Mouse (Mus musculus) forebrain, embryonic 14.5 days (tissue): ENCODE measurements around the gene Pitpnm1. TPM values are rescaled to one million over a fixed set of nuclear protein-coding genes. Genes with fewer than 3 reads are reported as not detected.

Source experiments
- ATAC-seq: fragments of 200-750 bp; cut with Nextera tagmentation; 2 replicates; pipeline ENCODE4 v1.8.0; 2017; ENCODE audit warnings: mild to moderate bottlenecking, moderate library complexity
- DNase-seq: peaks from one replicate; pipeline ENCODE4 v3.0.0-alpha.2; 2015; ENCODE audit warnings: low spot score
- H3K27ac ChIP-seq: fragments of 300-500 bp; sonication (generic); 2 replicates; pipeline ENCODE4 v1.5.1; 2014; ENCODE audit warnings: low read depth, mild to moderate bottlenecking, control low read depth, low read length, moderate library complexity
- H3K27me3 ChIP-seq: fragments of 300-500 bp; sonication (generic); replicated peaks from 2 replicates; pipeline ENCODE4 v1.6.1; 2014; ENCODE audit warnings: low read length, control low read depth, mixed read lengths; ENCODE audit not compliant: control insufficient read depth, insufficient read depth
- H3K36me3 ChIP-seq: fragments of 300-500 bp; sonication (generic); 2 replicates; pipeline ENCODE4 v1.6.1; 2014; ENCODE audit warnings: low read length, control low read depth; ENCODE audit not compliant: control insufficient read depth, insufficient read depth
- H3K4me1 ChIP-seq: fragments of 300-500 bp; sonication (generic); 2 replicates; pipeline ENCODE4 v1.6.1; 2014; ENCODE audit warnings: antibody characterized with exemption, low read length, control low read depth; ENCODE audit not compliant: control insufficient read depth, insufficient read depth
- H3K4me2 ChIP-seq: fragments of 300-500 bp; sonication (generic); 2 replicates; pipeline ENCODE4 v1.6.1; 2014; ENCODE audit warnings: mild to moderate bottlenecking, control low read depth, low read length
- H3K4me3 ChIP-seq: fragments of 300-500 bp; sonication (generic); 2 replicates; pipeline ENCODE4 v1.5.1; 2014; ENCODE audit warnings: low read depth, low read length, control low read depth
- H3K9ac ChIP-seq: fragments of 300-500 bp; sonication (generic); 2 replicates; pipeline ENCODE4 v1.6.1; 2014; ENCODE audit warnings: mild to moderate bottlenecking, low read length, control low read depth, moderate library complexity
- H3K9me3 ChIP-seq: fragments of 300-500 bp; sonication (generic); replicated peaks from 2 replicates; pipeline ENCODE4 v1.6.1; 2016; ENCODE audit warnings: low read length, control low read depth, mixed read lengths; ENCODE audit not compliant: control insufficient read depth
- WGBS: fragments of 180-500 bp; shearing (Covaris S2); extraction: QIAGEN DNeasy Blood & Tissue Kit; methylation state at CpG from one replicate; pipeline ENCODE4 v1.1.7; 2014; 5-methylcytosine and 5-hydroxymethylcytosine counted together
- polyA plus RNA-seq: library from polyadenylated mRNA; unstranded; fragments of >200 nt; fragmentation: Nextera tagmentation; extraction: Ambion mirVana; gene quantifications from 2 replicates; pipeline ENCODE4 v1.2.1, GENCODE M21; 2014

Gene Pitpnm1
- polyA plus RNA-seq, 1 experiment from 2014 or later: 29.1 TPM

GRCm38 (mm10) chr19:4149283-4149682 lies 49.5 kb downstream of the Pitpnm1 start:
- Histone ChIP-seq H3K4me1 (peaks cover 10% of the 10 kb centered on the region), H3K36me3 (peaks cover 32% of the 10 kb centered on the region), H3K9ac (peak overlapping the region; percentile 74), H3K4me2 (peak overlapping the region; percentile 79), H3K27me3 (no peaks in the 10 kb centered on the region), H3K4me3 (peak overlapping the region; percentile 57), H3K27ac (no peak overlapping the region), H3K9me3 (no peaks in the 10 kb centered on the region)
- 93% methylated on average over 11 of the region's 11 CpGs for WGBS
- ATAC-seq: no peak
- no peak for DNase-seq

DNA sequence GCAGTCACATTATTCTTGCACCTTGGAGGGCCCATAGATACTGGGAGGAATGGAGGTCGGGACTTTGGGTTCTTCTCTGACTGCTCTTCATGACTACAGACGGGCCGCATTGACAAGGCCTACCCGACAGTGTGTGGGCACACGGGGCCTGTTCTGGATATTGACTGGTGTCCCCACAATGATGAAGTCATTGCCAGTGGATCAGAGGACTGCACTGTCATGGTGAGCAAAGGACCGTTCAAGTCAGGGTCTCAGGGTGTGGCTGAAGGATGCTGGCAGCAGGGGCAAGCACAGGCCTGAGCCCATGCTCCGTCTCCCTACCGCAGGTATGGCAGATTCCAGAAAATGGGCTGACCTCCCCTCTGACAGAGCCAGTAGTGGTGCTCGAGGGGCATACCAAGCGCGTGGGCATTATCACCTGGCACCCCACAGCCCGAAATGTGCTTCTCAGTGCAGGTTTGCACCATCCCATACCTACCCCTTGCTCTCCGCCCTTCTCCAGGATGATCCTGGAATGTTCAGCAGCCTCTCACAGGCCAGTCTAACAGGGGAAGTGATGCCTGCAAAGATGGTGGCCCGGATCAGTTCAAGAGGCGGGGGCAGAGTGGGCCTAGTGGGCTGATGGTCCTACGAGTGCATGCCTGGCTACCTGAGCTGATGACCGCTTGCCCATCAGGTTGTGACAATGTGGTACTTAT lies 50.1 kb downstream of the Pitpnm1 start:
- ATAC-seq: no peak
- H3K4me3 ChIP-seq: no peak overlapping the region
- no peak overlapping the region for H3K4me2 ChIP-seq
- no peaks in the 10 kb centered on the region for H3K27me3 ChIP-seq
- H3K9ac ChIP-seq: no peak overlapping the region
- DNase-seq: no peak
- H3K36me3 ChIP-seq: peaks cover 32% of the 10 kb centered on the region
- H3K4me1 ChIP-seq: peaks cover 10% of the 10 kb centered on the region
- no peak overlapping the region for H3K27ac ChIP-seq
- no peaks in the 10 kb centered on the region for H3K9me3 ChIP-seq
- 95% methylated on average over 17 of the region's 17 CpGs for WGBS

DNA sequence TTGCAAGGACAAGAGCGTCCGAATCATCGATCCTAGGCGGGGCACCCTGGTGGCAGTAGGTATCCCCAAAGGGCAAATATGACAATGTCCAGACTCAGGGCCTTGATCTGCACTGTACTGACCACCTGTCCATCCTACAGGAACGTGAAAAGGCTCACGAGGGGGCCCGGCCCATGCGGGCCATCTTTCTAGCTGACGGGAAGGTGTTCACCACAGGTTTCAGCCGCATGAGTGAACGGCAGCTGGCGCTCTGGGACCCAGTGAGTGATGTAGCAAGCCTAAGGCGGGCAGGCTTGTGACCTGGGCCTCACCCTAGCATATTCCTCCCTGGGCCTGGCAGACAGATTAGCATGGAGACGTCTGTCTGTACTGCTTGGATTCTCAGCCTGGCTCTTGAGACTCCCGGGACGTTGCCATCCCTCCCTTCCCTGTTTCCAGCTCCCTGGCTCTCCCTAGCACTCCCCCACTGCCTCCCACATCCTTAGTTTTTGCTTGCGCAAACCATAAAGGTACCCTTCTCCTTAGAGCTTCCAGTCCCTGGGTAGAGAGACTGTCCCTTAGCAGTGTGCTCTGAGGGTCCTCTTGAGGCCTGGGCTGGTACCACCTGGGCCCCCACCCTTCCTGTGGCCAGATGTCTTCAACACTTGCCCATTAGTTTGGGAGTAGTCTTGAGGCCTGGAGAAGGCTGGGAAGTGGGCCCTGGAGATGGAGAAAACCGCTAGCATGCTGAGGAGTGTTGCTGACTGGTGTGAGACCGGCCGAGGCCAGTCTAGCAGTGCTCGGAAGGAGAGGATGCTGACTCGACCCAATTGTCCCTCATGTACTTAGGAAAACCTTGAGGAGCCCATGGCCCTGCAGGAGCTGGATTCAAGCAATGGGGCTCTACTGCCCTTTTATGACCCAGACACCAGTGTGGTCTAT lies 51.0 kb downstream of the Pitpnm1 start:
- H3K9ac ChIP-seq: no peak overlapping the region
- DNase-seq: no peak
- no peak overlapping the region for H3K4me3 ChIP-seq
- H3K4me2 ChIP-seq: no peak overlapping the region
- no peak overlapping the region for H3K27ac ChIP-seq
- no peak for ATAC-seq
- peaks cover 10% of the 10 kb centered on the region for H3K4me1 ChIP-seq
- no peaks in the 10 kb centered on the region for H3K9me3 ChIP-seq
- WGBS: 89% methylated on average over 22 of the region's 22 CpGs
- H3K36me3 ChIP-seq: peaks cover 37% of the 10 kb centered on the region
- H3K27me3 ChIP-seq: no peaks in the 10 kb centered on the region

- Histone ChIP-seq H3K27me3 (no peaks in the 10 kb centered on the region), H3K9ac (no peak overlapping the region), H3K27ac (no peak overlapping the region), H3K4me2 (no peak overlapping the region), H3K36me3 (peaks cover 43% of the 10 kb centered on the region), H3K4me3 (no peak overlapping the region), H3K9me3 (no peaks in the 10 kb centered on the region), H3K4me1 (peaks cover 10% of the 10 kb centered on the region)
- DNase-seq (no peak), ATAC-seq (no peak)
- 83% methylated on average over 5 of the region's 5 CpGs for WGBS
These were observed 51.7 kb downstream of the Pitpnm1 start for GRCm38 (mm10) chr19:4151488-4151860.

- H3K36me3 ChIP-seq: peaks cover 48% of the 10 kb centered on the region
- H3K4me1 ChIP-seq: peaks cover 10% of the 10 kb centered on the region
- H3K9ac ChIP-seq: no peak overlapping the region
- 91% methylated on average over 5 of the region's 5 CpGs for WGBS
- H3K27me3 ChIP-seq: no peaks in the 10 kb centered on the region
- no peak overlapping the region for H3K4me3 ChIP-seq
- no peak overlapping the region for H3K27ac ChIP-seq
- DNase-seq (no peak), ATAC-seq (no peak)
- H3K9me3 ChIP-seq: no peaks in the 10 kb centered on the region
- H3K4me2 ChIP-seq: no peak overlapping the region
These were observed 52.1 kb downstream of the Pitpnm1 start for GRCm38 (mm10) chr19:4151898-4152297.

DNA sequence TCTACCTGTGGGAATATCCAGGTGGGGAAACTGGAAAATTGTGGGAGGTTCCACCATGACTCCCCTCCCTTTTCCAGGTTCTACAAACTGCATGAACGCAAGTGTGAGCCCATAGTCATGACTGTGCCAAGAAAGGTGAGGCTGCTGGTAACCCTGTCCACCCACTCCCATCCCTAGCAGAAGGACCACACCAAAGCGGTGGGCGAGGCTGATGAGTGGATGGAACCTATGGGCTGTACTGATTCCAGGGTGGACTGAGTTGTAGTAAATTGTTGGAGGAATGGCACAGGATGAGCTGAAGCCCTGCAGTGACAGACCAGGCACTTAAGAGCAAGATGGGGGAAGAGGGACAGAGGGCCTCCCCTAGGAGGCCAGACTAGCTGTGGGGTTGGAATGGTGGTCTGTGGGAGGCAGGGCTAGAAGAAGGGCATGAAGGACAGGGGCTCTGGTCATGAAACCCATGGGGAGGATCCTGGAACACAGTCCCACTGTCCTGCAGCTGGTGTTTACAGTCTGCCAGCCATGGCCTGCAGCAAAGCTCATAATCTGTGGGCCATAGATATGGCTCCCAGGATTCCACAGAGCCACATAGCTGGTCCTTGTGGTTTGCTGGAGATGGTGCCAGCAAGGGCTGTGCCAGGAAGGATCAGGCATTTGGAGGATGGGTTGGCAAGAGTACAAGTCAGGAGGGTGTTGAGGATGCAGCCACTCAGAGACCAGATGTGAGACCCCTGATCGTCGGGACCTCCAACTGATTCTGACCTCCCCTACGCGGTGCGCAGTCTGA lies 52.8 kb downstream of the Pitpnm1 start:
- H3K4me1 ChIP-seq: peaks cover 9% of the 10 kb centered on the region
- WGBS: 93% methylated on average over 8 of the region's 8 CpGs
- H3K4me3 ChIP-seq: no peak overlapping the region
- no peak overlapping the region for H3K27ac ChIP-seq
- no peaks in the 10 kb centered on the region for H3K27me3 ChIP-seq
- no peak overlapping the region for H3K4me2 ChIP-seq
- ATAC-seq: no peak
- H3K36me3 ChIP-seq: peaks cover 55% of the 10 kb centered on the region
- DNase-seq: no peak
- no peak overlapping the region for H3K9ac ChIP-seq
- H3K9me3 ChIP-seq: no peaks in the 10 kb centered on the region

GRCm38 (mm10) chr19:4153232-4153654 lies 53.4 kb downstream of the Pitpnm1 start, which contains the start of gene Ptprcap:
Gene Ptprcap (plus strand): TSS chr19:4153604.
- H3K9ac ChIP-seq: no peak within 1 kb of the TSS
- H3K4me3 ChIP-seq: no peak within 1 kb of the TSS
- no peaks in the 10 kb centered on the region for H3K27me3 ChIP-seq
- no peaks in the 10 kb centered on the region for H3K9me3 ChIP-seq
- peaks cover 7% of the 10 kb centered on the region; the same call in 1 of the 2 replicates for H3K4me1 ChIP-seq
- no peak within 1 kb of the TSS for H3K4me2 ChIP-seq
- no peak for DNase-seq
- no peak for ATAC-seq
- peaks cover 61% of the 10 kb centered on the region for H3K36me3 ChIP-seq
- H3K27ac ChIP-seq: no peak within 1 kb of the TSS
- WGBS: 81% methylated on average over 11 of the region's 11 CpGs

DNA sequence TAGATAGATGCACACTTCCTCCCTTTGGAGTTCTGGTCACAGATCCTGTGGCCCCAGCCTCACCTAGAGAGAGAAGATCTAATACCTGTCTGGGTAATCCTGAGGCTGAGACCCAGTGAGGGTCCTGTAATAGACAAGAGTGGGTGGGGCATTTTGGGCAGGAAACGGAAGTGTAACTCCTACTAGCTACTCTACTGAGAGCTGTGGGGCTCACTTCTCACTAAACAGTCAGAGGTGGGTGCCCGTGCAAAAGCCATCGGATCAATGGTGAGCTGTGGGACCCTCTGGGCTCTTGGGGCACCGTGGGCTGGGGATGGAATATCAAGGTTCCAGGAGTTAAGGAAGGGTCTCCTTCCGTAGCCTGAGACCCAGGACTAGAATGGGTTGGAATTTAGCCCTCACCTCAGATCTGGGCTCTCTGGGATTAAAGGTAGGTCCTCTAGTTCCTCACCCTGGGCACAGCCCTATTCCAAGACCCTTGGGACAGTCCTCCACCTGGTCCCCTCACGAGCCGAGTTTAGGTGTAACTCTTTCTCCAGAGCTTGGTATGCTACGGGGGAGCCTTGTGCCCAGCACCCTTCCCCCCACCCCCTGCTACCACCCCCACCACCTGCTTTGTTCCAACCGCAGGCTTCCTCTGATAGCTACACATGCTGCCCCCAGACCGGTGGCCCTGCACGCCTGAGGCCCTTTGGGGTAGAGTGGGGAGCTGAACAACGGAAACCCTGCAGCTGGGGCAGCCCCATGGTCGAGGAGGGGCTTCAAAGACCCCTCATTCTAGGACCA lies 54.8 kb downstream of the Pitpnm1 start:
- H3K27ac ChIP-seq: no peak overlapping the region
- H3K9ac ChIP-seq: no peak overlapping the region
- no peak for ATAC-seq
- DNase-seq: no peak
- 82% methylated on average over 13 of the region's 13 CpGs for WGBS
- H3K27me3 ChIP-seq: no peaks in the 10 kb centered on the region
- no peak overlapping the region for H3K4me3 ChIP-seq
- H3K9me3 ChIP-seq: no peaks in the 10 kb centered on the region
- no peak overlapping the region for H3K4me2 ChIP-seq
- H3K36me3 ChIP-seq: peaks cover 74% of the 10 kb centered on the region
- H3K4me1 ChIP-seq: no peaks in the 10 kb centered on the region
